Mouse (Mus musculus) liver, embryonic 11.5 days (tissue): Measurements from ENCODE around the gene Olfr1084. TPM values are rescaled to one million over a fixed set of nuclear protein-coding genes. Genes with fewer than 3 reads are reported as not detected.
"Not testable (repeated sequence)": the region's sequence is repeated elsewhere in the genome, so short reads cannot be mapped to it uniquely, and the experiment has no call there.

Experiments used
- ATAC-seq: fragments of 200-750 bp; cut with Nextera tagmentation; replicated peaks from 2 replicates; pipeline ENCODE4 v1.8.0; 2017; ENCODE audit warnings: moderate number of reproducible peaks, mild to moderate bottlenecking, moderate TSS enrichment, moderate library complexity; ENCODE audit not compliant: low FRiP score
- DNase-seq: peaks from one replicate; pipeline ENCODE4 v3.0.0-alpha.2; 2017; ENCODE audit warnings: low spot score
- H3K27ac ChIP-seq: fragments of 300-500 bp; sonication (generic); 2 replicates; pipeline ENCODE4 v1.5.1; 2014; ENCODE audit warnings: mild to moderate bottlenecking, low read depth, low read length, control low read depth
- H3K27me3 ChIP-seq: fragments of 300-500 bp; sonication (generic); replicated peaks from 2 replicates; pipeline ENCODE4 v1.6.1; 2014; ENCODE audit warnings: low read length, mixed read lengths; ENCODE audit not compliant: control insufficient read depth, insufficient read depth
- H3K36me3 ChIP-seq: fragments of 300-500 bp; sonication (generic); 2 replicates; pipeline ENCODE4 v1.6.1; 2014; ENCODE audit warnings: mild to moderate bottlenecking, low read length, moderate library complexity, mixed read lengths; ENCODE audit not compliant: control insufficient read depth, insufficient read depth
- H3K4me1 ChIP-seq: fragments of 300-500 bp; sonication (generic); replicated peaks from 2 replicates; pipeline ENCODE4 v1.6.1; 2014; ENCODE audit warnings: low read length, mixed read lengths; ENCODE audit not compliant: control insufficient read depth, insufficient read depth
- H3K4me2 ChIP-seq: fragments of 300-500 bp; sonication (generic); 2 replicates; pipeline ENCODE4 v1.6.1; 2014; ENCODE audit warnings: mild to moderate bottlenecking, control low read depth, moderate library complexity
- H3K4me3 ChIP-seq: fragments of 300-500 bp; sonication (generic); 2 replicates; pipeline ENCODE4 v1.5.1; 2014; ENCODE audit warnings: low read depth, low read length, control low read depth
- H3K9ac ChIP-seq: fragments of 300-500 bp; sonication (generic); 2 replicates; pipeline ENCODE4 v1.6.1; 2014; ENCODE audit warnings: low read depth, low read length, control low read depth
- H3K9me3 ChIP-seq: fragments of 300-500 bp; sonication (generic); 2 replicates; pipeline ENCODE4 v1.6.1; 2016; ENCODE audit warnings: low read length, inconsistent platforms, mixed read lengths; ENCODE audit not compliant: control insufficient read depth
- WGBS: fragments of 180-500 bp; shearing (Covaris S2); extraction: QIAGEN DNeasy Blood & Tissue Kit; methylation state at CpG from one replicate; pipeline ENCODE4 v1.1.7; 2014; 5-methylcytosine and 5-hydroxymethylcytosine counted together
- polyA plus RNA-seq: library from polyadenylated mRNA; unstranded; fragments of >200 nt; fragmentation: Nextera tagmentation; extraction: Ambion mirVana; gene quantifications from 2 replicates; pipeline ENCODE4 v1.2.1, GENCODE M21; 2014

The Olfr1084 gene
- polyA plus RNA-seq: not detected in 2 replicates

DNA sequence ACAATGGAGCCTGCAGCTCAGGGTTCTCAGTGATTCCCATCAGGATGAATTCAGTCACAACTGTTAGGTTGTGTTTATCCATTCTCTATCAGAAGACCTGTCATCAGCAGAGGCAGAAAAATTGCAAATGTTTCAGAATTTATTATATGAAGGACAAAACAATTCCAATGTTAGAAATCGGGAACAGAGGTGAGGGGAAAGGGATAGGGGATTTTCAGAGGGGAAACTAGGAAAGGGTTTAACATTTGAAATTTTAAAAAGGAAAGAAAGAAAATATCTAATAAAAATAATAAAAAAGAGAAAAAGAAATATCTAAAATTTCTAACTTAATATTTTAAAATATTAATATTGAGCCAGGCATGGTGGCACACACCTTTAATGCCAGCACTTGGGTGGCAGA is at the start of gene Olfr1084:
Gene Olfr1084, minus strand, starts transcription at position 101 of the 400 bp plus-strand sequence.
- H3K9me3 ChIP-seq, H3K9ac ChIP-seq, H3K4me3 ChIP-seq, H3K27me3 ChIP-seq, ATAC-seq, H3K4me2 ChIP-seq, DNase-seq, H3K36me3 ChIP-seq, H3K27ac ChIP-seq, H3K4me1 ChIP-seq: not testable (repeated sequence)
- WGBS: 85% methylated on average over 1 of the region's 1 CpGs

DNA sequence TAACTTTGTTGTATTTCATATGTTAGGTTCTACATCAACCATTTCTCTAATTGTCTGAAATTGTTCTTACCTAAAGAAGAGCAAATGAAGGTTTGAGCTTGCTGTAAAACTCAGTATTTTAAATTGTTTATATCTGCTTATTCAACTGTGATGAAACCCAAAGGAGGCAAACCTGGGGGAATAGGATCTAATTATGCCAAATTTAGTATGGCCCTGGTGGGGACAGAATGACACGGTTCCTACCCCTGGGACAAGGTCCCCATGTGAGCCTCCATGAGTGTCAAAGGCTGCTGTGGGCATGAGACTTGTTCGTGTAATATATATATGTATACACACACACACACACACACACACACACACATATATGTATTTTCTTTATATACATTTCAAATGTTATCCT is 40.5 kb upstream of the Olfr1084 start, which contains the start of gene Olfr1086:
Gene Olfr1086, minus strand, starts transcription at position 101 of the 400 bp plus-strand sequence.
- H3K36me3 ChIP-seq: no peaks in the 10 kb centered on the region
- WGBS: 83% methylated on average over 2 of the region's 2 CpGs
- H3K9ac ChIP-seq: no peak within 1 kb of the TSS
- DNase-seq: no peak
- no peak within 1 kb of the TSS for H3K4me3 ChIP-seq
- H3K4me2 ChIP-seq: no peak within 1 kb of the TSS
- no peak for ATAC-seq
- H3K4me1 ChIP-seq: no peaks in the 10 kb centered on the region
- H3K9me3 ChIP-seq: no peaks in the 10 kb centered on the region
- no peaks in the 10 kb centered on the region for H3K27me3 ChIP-seq
- no peak within 1 kb of the TSS for H3K27ac ChIP-seq

DNA sequence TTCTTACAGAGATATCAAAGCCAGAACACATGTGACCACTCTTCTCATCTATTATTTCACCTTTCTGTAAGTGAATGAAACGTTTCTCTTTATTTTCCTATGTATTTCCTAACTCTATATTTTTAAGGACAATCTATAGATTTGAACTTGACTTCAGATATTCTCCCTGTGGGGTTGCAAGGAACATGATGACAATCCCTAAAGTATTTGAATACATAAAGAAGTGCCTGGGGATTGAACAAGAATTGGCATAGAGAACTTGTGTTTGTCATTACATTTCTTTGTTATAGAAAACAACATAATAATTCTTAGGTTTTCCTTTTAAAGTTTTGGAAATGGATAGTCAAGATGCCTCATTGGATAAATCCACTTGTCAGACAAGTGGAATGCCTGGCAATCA is 22.4 kb upstream of the Olfr1084 start, which contains the start of gene Olfr1085:
Gene Olfr1085, minus strand, starts transcription at position 101 of the 400 bp plus-strand sequence.
- Histone ChIP-seq H3K27ac (no peak within 1 kb of the TSS), H3K9me3 (no peaks in the 10 kb centered on the region), H3K4me1 (no peaks in the 10 kb centered on the region), H3K36me3 (no peaks in the 10 kb centered on the region), H3K9ac (no peak within 1 kb of the TSS), H3K27me3 (no peaks in the 10 kb centered on the region), H3K4me3 (no peak within 1 kb of the TSS), H3K4me2 (no peak within 1 kb of the TSS)
- 20% methylated on average over 1 of the region's 1 CpGs for WGBS
- ATAC-seq (no peak), DNase-seq (no peak)

DNA sequence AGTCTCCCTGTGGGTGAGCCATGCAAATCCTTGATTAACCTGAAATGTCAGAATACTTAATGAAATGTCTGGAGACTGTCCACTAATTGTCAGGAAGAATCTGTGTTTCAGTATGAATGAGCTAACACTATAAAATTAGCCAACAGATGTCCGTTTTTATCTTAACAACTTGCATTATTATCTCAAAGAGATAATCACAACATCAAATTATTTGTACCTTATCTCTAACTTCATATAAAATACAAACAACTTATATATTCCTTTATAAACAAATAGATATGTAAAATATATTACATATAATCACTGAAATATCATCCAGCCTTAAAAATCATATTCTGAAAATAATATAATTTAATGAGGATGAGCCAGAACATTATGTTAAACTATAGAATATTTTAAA is 40.7 kb downstream of the Olfr1084 start, which contains the start of gene Olfr1082:
Gene Olfr1082, minus strand, starts transcription at position 101 of the 400 bp plus-strand sequence.
- H3K4me1 ChIP-seq, H3K27me3 ChIP-seq, DNase-seq, H3K9me3 ChIP-seq, H3K36me3 ChIP-seq, H3K4me2 ChIP-seq, H3K4me3 ChIP-seq, H3K27ac ChIP-seq, H3K9ac ChIP-seq, ATAC-seq: not testable (repeated sequence)
- WGBS: 33% methylated on average over 1 of the region's 1 CpGs

Other genes with a start within 250 kb of the Olfr1084 start
- not detected in 2 replicates for gene Olfr1061, start 225.7 kb downstream of the Olfr1084 start, polyA plus RNA-seq
- not detected in 2 replicates for gene Olfr1062, start 213.0 kb downstream of the Olfr1084 start, polyA plus RNA-seq
- not detected in 2 replicates for gene Olfr1065, start 189.1 kb downstream of the Olfr1084 start, polyA plus RNA-seq
- gene Olfr1066, start 183.5 kb downstream of the Olfr1084 start, polyA plus RNA-seq: not detected in 2 replicates
- gene Olfr228, start 152.3 kb downstream of the Olfr1084 start, polyA plus RNA-seq: not detected in 2 replicates
- not detected in 2 replicates for gene Olfr1076, start 131.3 kb downstream of the Olfr1084 start, polyA plus RNA-seq
- not detected in 2 replicates for gene Olfr1079, start 97.2 kb downstream of the Olfr1084 start, polyA plus RNA-seq
- not detected in 2 replicates for gene Olfr1080, start 81.5 kb downstream of the Olfr1084 start, polyA plus RNA-seq
- gene Olfr1082, start 40.8 kb downstream of the Olfr1084 start, polyA plus RNA-seq: not detected in 2 replicates
- gene Olfr1085, start 22.3 kb upstream of the Olfr1084 start, polyA plus RNA-seq: not detected in 2 replicates
- not detected in 2 replicates for gene Olfr1086, start 40.4 kb upstream of the Olfr1084 start, polyA plus RNA-seq
- not detected in 2 replicates for gene Olfr1087, start 58.7 kb upstream of the Olfr1084 start, polyA plus RNA-seq
- gene Olfr1089, start 94.0 kb upstream of the Olfr1084 start, polyA plus RNA-seq: not detected in 2 replicates
- not detected in 2 replicates for gene Olfr1090, start 119.3 kb upstream of the Olfr1084 start, polyA plus RNA-seq
- gene Olfr1093, start 142.8 kb upstream of the Olfr1084 start, polyA plus RNA-seq: not detected in 2 replicates
- gene Olfr141, start 170.3 kb upstream of the Olfr1084 start, polyA plus RNA-seq: not detected in 2 replicates
- not detected in 2 replicates for gene Olfr1094, start 184.9 kb upstream of the Olfr1084 start, polyA plus RNA-seq
- gene Olfr1095, start 212.0 kb upstream of the Olfr1084 start, polyA plus RNA-seq: not detected in 2 replicates
- gene Gm13723, start 235.1 kb upstream of the Olfr1084 start, polyA plus RNA-seq: not detected in 2 replicates